Mouse (Mus musculus) lung, adult 10 weeks (tissue): ENCODE data around the gene Defb10. TPM values are rescaled to one million over a fixed set of nuclear protein-coding genes. Genes with fewer than 3 reads are reported as not detected.

Source experiments
- polyA plus RNA-seq: library from polyadenylated mRNA; stranded (reverse); fragments of 350-450 nt; fragmentation: Illumina TruSeq; extraction: RNeasy Lipid Tissue Mini Kit (QIAGEN cat#74804); gene quantifications from one replicate; pipeline ENCODE4 v1.2.3, GENCODE M21; 2014; ENCODE audit warnings: low read depth, low replicate concordance; ENCODE audit not compliant: insufficient read depth

Defb10 gene
- not detected for polyA plus RNA-seq

GRCm38 (mm10) chr8:21858586-21858985, at the start of gene Defb10:
TSS of gene Defb10 (plus strand) at chr8:21858901.

GRCm38 (mm10) chr8:21885321-21885720, 26.6 kb downstream of the Defb10 start, which contains the start of gene Defb9:
TSS of gene Defb9 (minus strand) at chr8:21885421.

GRCm38 (mm10) chr8:21906290-21906689, 47.6 kb downstream of the Defb10 start, which contains the start of gene Defb11:
TSS of gene Defb11 (minus strand) at chr8:21906412.

Other genes with a start within 250 kb of the Defb10 start
- gene Defa26, start 240.7 kb upstream of the Defb10 start, polyA plus RNA-seq: not detected
- gene Defa17, start 203.1 kb upstream of the Defb10 start, polyA plus RNA-seq: not detected
- not detected for gene Defa34, start 193.1 kb upstream of the Defb10 start, polyA plus RNA-seq
- not detected for gene AY761184, start 155.3 kb upstream of the Defb10 start, polyA plus RNA-seq
- gene Defa24, start 124.4 kb upstream of the Defb10 start, polyA plus RNA-seq: not detected
- gene Defb50, start 35.4 kb upstream of the Defb10 start, polyA plus RNA-seq: not detected
- not detected for gene Defb2, start 19.0 kb upstream of the Defb10 start, polyA plus RNA-seq
- gene Defb9, start 26.5 kb downstream of the Defb10 start, polyA plus RNA-seq: not detected
- gene Defb11, start 47.5 kb downstream of the Defb10 start, polyA plus RNA-seq: not detected
- gene Defb15, start 73.8 kb downstream of the Defb10 start, polyA plus RNA-seq: not detected
- not detected for gene Defb35, start 79.5 kb downstream of the Defb10 start, polyA plus RNA-seq
- not detected for gene Defb13, start 87.9 kb downstream of the Defb10 start, polyA plus RNA-seq
- not detected for gene Fam90a1a, start 99.8 kb downstream of the Defb10 start, polyA plus RNA-seq
- not detected for gene Ccdc70, start 110.9 kb downstream of the Defb10 start, polyA plus RNA-seq
- 7.2 TPM for gene Atp7b, start 201.4 kb downstream of the Defb10 start, polyA plus RNA-seq
- 5.5 TPM for gene Alg11, start 201.8 kb downstream of the Defb10 start, polyA plus RNA-seq